Mouse (Mus musculus) limb, embryonic 14.5 days (tissue): Measurements from ENCODE around the gene Sec11a. TPM values are rescaled to one million over a fixed set of nuclear protein-coding genes. Genes with fewer than 3 reads are reported as not detected.
"Not testable (repeated sequence)": the region's sequence is repeated elsewhere in the genome, so short reads cannot be mapped to it uniquely, and the experiment has no call there.

Experiments
- ATAC-seq: fragments of 200-750 bp; cut with Nextera tagmentation; 2 replicates; pipeline ENCODE4 v1.8.0; 2017; ENCODE audit warnings: low read depth, moderate number of reproducible peaks, moderate TSS enrichment; ENCODE audit not compliant: low FRiP score
- DNase-seq: peaks from one replicate; pipeline ENCODE4 v3.0.0-alpha.2; 2015; ENCODE audit warnings: low spot score
- H3K27ac ChIP-seq: fragments of 300-500 bp; sonication (generic); replicated peaks from 2 replicates; pipeline ENCODE4 v1.5.1; 2014; ENCODE audit warnings: low read depth, mild to moderate bottlenecking, low read length, moderate library complexity, mixed read lengths
- H3K27me3 ChIP-seq: fragments of 300-500 bp; sonication (generic); 2 replicates; pipeline ENCODE4 v1.6.1; 2014; ENCODE audit warnings: low read length, mixed read lengths; ENCODE audit not compliant: control insufficient read depth, insufficient read depth
- H3K36me3 ChIP-seq: fragments of 300-500 bp; sonication (generic); 2 replicates; pipeline ENCODE4 v1.6.1; 2014; ENCODE audit warnings: mild to moderate bottlenecking, low read length, moderate library complexity, mixed read lengths; ENCODE audit not compliant: control insufficient read depth, insufficient read depth
- H3K4me1 ChIP-seq: fragments of 300-500 bp; sonication (generic); 2 replicates; pipeline ENCODE4 v1.6.1; 2014; ENCODE audit warnings: antibody characterized with exemption, low read length, mixed read lengths; ENCODE audit not compliant: control insufficient read depth, insufficient read depth
- H3K4me2 ChIP-seq: fragments of 300-500 bp; sonication (generic); replicated peaks from 2 replicates; pipeline ENCODE4 v1.6.1; 2014; ENCODE audit warnings: low read depth, mild to moderate bottlenecking, low read length, moderate library complexity; ENCODE audit not compliant: severe bottlenecking
- H3K4me3 ChIP-seq: fragments of 300-500 bp; sonication (generic); replicated peaks from 2 replicates; pipeline ENCODE4 v1.5.1; 2014; ENCODE audit warnings: low read length
- H3K9ac ChIP-seq: fragments of 300-500 bp; sonication (generic); 2 replicates; pipeline ENCODE4 v1.6.1; 2014; ENCODE audit warnings: mild to moderate bottlenecking, low read depth, low read length, moderate library complexity; ENCODE audit not compliant: severe bottlenecking
- H3K9me3 ChIP-seq: fragments of 300-500 bp; sonication (generic); 2 replicates; pipeline ENCODE4 v1.6.1; 2016; ENCODE audit warnings: low read length; ENCODE audit not compliant: control insufficient read depth
- POLR2A ChIP-seq: fragments of 200-500 bp; IDR thresholded peaks from 2 replicates; pipeline ENCODE4 v1.8.0; 2012; ENCODE audit warnings: inconsistent platforms, mild to moderate bottlenecking, moderate library complexity, borderline replicate concordance; ENCODE audit not compliant: insufficient read depth, insufficient read length; ENCODE audit errors: extremely low read depth
- WGBS: fragments of 180-500 bp; shearing (Covaris S2); extraction: QIAGEN DNeasy Blood & Tissue Kit; methylation state at CpG from one replicate; pipeline ENCODE4 v1.1.7; 2014; 5-methylcytosine and 5-hydroxymethylcytosine counted together
- polyA plus RNA-seq, 2 experiments: library from polyadenylated mRNA; depleted of rRNA in 1 of 2; stranded (reverse) in 1 of 2; unstranded in 1 of 2; fragments of >200 nt; fragmentation: Nextera tagmentation in 1 of 2; extraction: Ambion mirVana in 1 of 2; gene quantifications; 2 replicates each; pipeline versions ENCODE4 v1.2.1 to v1.2.3; 2012 to 2014

Sec11a gene
- polyA plus RNA-seq, 2 experiments: 158 to 224 TPM

- Histone ChIP-seq H3K4me3 (no peak overlapping the region), H3K9ac (no peak overlapping the region), H3K27ac (no peak overlapping the region), H3K9me3 (no peaks in the 10 kb centered on the region), H3K27me3 (no peaks in the 10 kb centered on the region), H3K36me3 (no peaks in the 10 kb centered on the region), H3K4me2 (no peak overlapping the region), H3K4me1 (peaks cover 7% of the 10 kb centered on the region)
- DNase-seq (no peak), ATAC-seq (no peak)
- WGBS: 72% methylated on average over 4 of the region's 4 CpGs
- no peak for TF ChIP-seq POLR2A
Measured at GRCm38 (mm10) chr7:80987805-80988625, 40.4 kb upstream of the Sec11a start.

GRCm38 (mm10) chr7:80986458-80987187 is 39.0 kb upstream of the Sec11a start:
- ATAC-seq (no peak), DNase-seq (no peak)
- Histone ChIP-seq H3K9me3 (no peaks in the 10 kb centered on the region), H3K4me3 (no peak overlapping the region), H3K4me1 (peaks cover under 1% of the 10 kb centered on the region), H3K9ac (no peak overlapping the region), H3K4me2 (no peak overlapping the region), H3K36me3 (no peaks in the 10 kb centered on the region), H3K27ac (no peak overlapping the region), H3K27me3 (no peaks in the 10 kb centered on the region)
- TF ChIP-seq POLR2A: no peak
- 49% methylated on average over 6 of the region's 6 CpGs for WGBS

- ATAC-seq (no peak), DNase-seq (no peak)
- Histone ChIP-seq H3K27me3 (no peaks in the 10 kb centered on the region), H3K9ac (no peak overlapping the region), H3K4me3 (no peak overlapping the region), H3K4me2 (no peak overlapping the region), H3K36me3 (no peaks in the 10 kb centered on the region), H3K9me3 (no peaks in the 10 kb centered on the region), H3K4me1 (no peaks in the 10 kb centered on the region), H3K27ac (no peak overlapping the region)
- no peak for TF ChIP-seq POLR2A
- 90% methylated on average over 11 of the region's 11 CpGs for WGBS
Measured at GRCm38 (mm10) chr7:80980566-80980965, 33.0 kb upstream of the Sec11a start.

GRCm38 (mm10) chr7:80973638-80974015 is 26.0 kb upstream of the Sec11a start:
- WGBS: 58% methylated on average over 3 of the region's 3 CpGs
- not testable (repeated sequence) for ATAC-seq, H3K27ac ChIP-seq, H3K9ac ChIP-seq, H3K4me1 ChIP-seq, H3K27me3 ChIP-seq, H3K4me3 ChIP-seq, H3K9me3 ChIP-seq, DNase-seq, H3K36me3 ChIP-seq, H3K4me2 ChIP-seq

GRCm38 (mm10) chr7:80972920-80973637 is 25.5 kb upstream of the Sec11a start:
- DNase-seq, H3K4me2 ChIP-seq, ATAC-seq, H3K36me3 ChIP-seq, H3K27me3 ChIP-seq, H3K4me1 ChIP-seq, H3K4me3 ChIP-seq, H3K9ac ChIP-seq, H3K27ac ChIP-seq, H3K9me3 ChIP-seq: not testable (repeated sequence)
- 84% methylated on average over 4 of the region's 4 CpGs for WGBS
